Mouse (Mus musculus): ENCODE results near the gene Pfkl. TPM values are rescaled to one million over a fixed set of nuclear protein-coding genes. Genes with fewer than 3 reads are reported as not detected.
A peak's percentile ranks its signal among the peaks of the same experiment; 100 is the strongest.
"Not testable (repeated sequence)": the region's sequence is repeated elsewhere in the genome, so short reads cannot be mapped to it uniquely, and the experiment has no call there.

Pfkl gene
- polyA plus RNA-seq, 1 experiment from 2014 or later, result 171 TPM

- Histone ChIP-seq H3K36me3 (no peaks in the 10 kb centered on the region), H3K4me3 (no peak overlapping the region), H3K4me1 (no peaks in the 10 kb centered on the region), H3K9me3 (no peaks in the 10 kb centered on the region), H3K4me2 (no peak overlapping the region), H3K27ac (no peak overlapping the region), H3K27me3 (no peaks in the 10 kb centered on the region), H3K9ac (no peak overlapping the region)
- ATAC-seq (ENCODE audit: borderline replicate concordance, extremely low read depth, low FRiP score, low TSS enrichment), result no peak
- WGBS, result 83% methylated on average over 4 of the region's 4 CpGs
These were observed 27.3 kb upstream of the Pfkl start for GRCm38 (mm10) chr10:78037139-78037538.

- H3K4me3 ChIP-seq, result no peak overlapping the region
- H3K27ac ChIP-seq, result no peak overlapping the region
- no peak overlapping the region for H3K4me2 ChIP-seq
- H3K4me1 ChIP-seq, result no peaks in the 10 kb centered on the region
- no peak for ATAC-seq (ENCODE audit: borderline replicate concordance, extremely low read depth, low FRiP score, low TSS enrichment)
- H3K27me3 ChIP-seq, result no peaks in the 10 kb centered on the region
- H3K9ac ChIP-seq, result no peak overlapping the region
- H3K36me3 ChIP-seq, result no peaks in the 10 kb centered on the region
- no peaks in the 10 kb centered on the region for H3K9me3 ChIP-seq
- 78% methylated on average over 2 of the region's 2 CpGs for WGBS
These were observed 22.1 kb upstream of the Pfkl start for GRCm38 (mm10) chr10:78031987-78032386.

GRCm38 (mm10) chr10:78029080-78029479, 19.2 kb upstream of the Pfkl start:
- Histone ChIP-seq H3K36me3 (no peaks in the 10 kb centered on the region), H3K4me2 (no peak overlapping the region), H3K27me3 (no peaks in the 10 kb centered on the region), H3K9ac (no peak overlapping the region), H3K9me3 (no peaks in the 10 kb centered on the region), H3K4me1 (no peaks in the 10 kb centered on the region), H3K27ac (no peak overlapping the region), H3K4me3 (no peak overlapping the region)
- no peak for ATAC-seq (ENCODE audit: borderline replicate concordance, extremely low read depth, low FRiP score, low TSS enrichment)
- WGBS, result 88% methylated on average over 1 of the region's 1 CpGs

- 4% methylated on average over 5 of the region's 5 CpGs for WGBS
These were observed 18.2 kb upstream of the Pfkl start for GRCm38 (mm10) chr10:78028129-78028528.

GRCm38 (mm10) chr10:78025453-78025852, 15.6 kb upstream of the Pfkl start:
- not testable (repeated sequence) for H3K9ac ChIP-seq; H3K27me3 ChIP-seq; H3K9me3 ChIP-seq; H3K27ac ChIP-seq; H3K4me3 ChIP-seq; H3K36me3 ChIP-seq; H3K4me1 ChIP-seq; H3K4me2 ChIP-seq; ATAC-seq (ENCODE audit: borderline replicate concordance, extremely low read depth, low FRiP score, low TSS enrichment)
- 70% methylated on average over 6 of the region's 8 CpGs for WGBS

More at GRCm38 (mm10) chr10:78028129-78028528, 18.2 kb upstream of the Pfkl start:
- Histone ChIP-seq H3K27ac (no peak overlapping the region), H3K9ac (no peak overlapping the region), H3K4me1 (no peaks in the 10 kb centered on the region), H3K36me3 (no peaks in the 10 kb centered on the region), H3K4me2 (no peak overlapping the region), H3K9me3 (no peaks in the 10 kb centered on the region), H3K27me3 (no peaks in the 10 kb centered on the region), H3K4me3 (no peak overlapping the region)
- ATAC-seq (ENCODE audit: borderline replicate concordance, extremely low read depth, low FRiP score, low TSS enrichment), result peak; percentile 59; the same call in 1 of the 2 replicates

- H3K4me2 ChIP-seq; H3K27me3 ChIP-seq; H3K9me3 ChIP-seq; H3K4me3 ChIP-seq; ATAC-seq (ENCODE audit: borderline replicate concordance, extremely low read depth, low FRiP score, low TSS enrichment); H3K36me3 ChIP-seq; H3K27ac ChIP-seq; H3K4me1 ChIP-seq; H3K9ac ChIP-seq: not testable (repeated sequence)
- WGBS, result 95% methylated on average over 7 of the region's 11 CpGs
These were observed 10.1 kb upstream of the Pfkl start for GRCm38 (mm10) chr10:78019984-78020383.

- Histone ChIP-seq H3K27ac (no peak overlapping the region), H3K9ac (no peak overlapping the region), H3K9me3 (no peaks in the 10 kb centered on the region), H3K4me2 (no peak overlapping the region), H3K27me3 (no peaks in the 10 kb centered on the region), H3K4me3 (no peak overlapping the region), H3K36me3 (no peaks in the 10 kb centered on the region), H3K4me1 (0 out of 2 replicates have a peak, but pooled peaks cover 2% of the 10 kb centered on the region)
- 74% methylated on average over 4 of the region's 4 CpGs for WGBS
- ATAC-seq (ENCODE audit: borderline replicate concordance, extremely low read depth, low FRiP score, low TSS enrichment), result no peak
These were observed 9.4 kb upstream of the Pfkl start for GRCm38 (mm10) chr10:78019291-78019690.

- Histone ChIP-seq H3K4me1 (0 out of 2 replicates have a peak, but pooled peaks cover 2% of the 10 kb centered on the region), H3K9me3 (no peaks in the 10 kb centered on the region), H3K4me3 (peak overlapping the region; percentile 29), H3K9ac (no peak overlapping the region), H3K36me3 (no peaks in the 10 kb centered on the region), H3K27me3 (no peaks in the 10 kb centered on the region), H3K27ac (no peak overlapping the region), H3K4me2 (peak overlapping the region; percentile 58)
- WGBS, result 17% methylated on average over 19 of the region's 19 CpGs
- ATAC-seq (ENCODE audit: borderline replicate concordance, extremely low read depth, low FRiP score, low TSS enrichment), result peak; percentile 59; the same call in 1 of the 2 replicates
These were observed 8.9 kb upstream of the Pfkl start for GRCm38 (mm10) chr10:78018797-78019203.

- WGBS, result 64% methylated on average over 5 of the region's 5 CpGs
- no peak overlapping the region for H3K4me3 ChIP-seq
- no peak overlapping the region for H3K9ac ChIP-seq
- no peak overlapping the region for H3K27ac ChIP-seq
- ATAC-seq (ENCODE audit: borderline replicate concordance, extremely low read depth, low FRiP score, low TSS enrichment), result no peak
- H3K4me2 ChIP-seq, result no peak overlapping the region
- H3K4me1 ChIP-seq, result 0 out of 2 replicates have a peak, but pooled peaks cover 2% of the 10 kb centered on the region
- H3K27me3 ChIP-seq, result no peaks in the 10 kb centered on the region
- no peaks in the 10 kb centered on the region for H3K36me3 ChIP-seq
- H3K9me3 ChIP-seq, result no peaks in the 10 kb centered on the region
These were observed 6.5 kb upstream of the Pfkl start for GRCm38 (mm10) chr10:78016366-78016765.

- Histone ChIP-seq H3K9me3 (no peaks in the 10 kb centered on the region), H3K27me3 (no peaks in the 10 kb centered on the region), H3K36me3 (no peaks in the 10 kb centered on the region), H3K4me1 (peaks cover 5% of the 10 kb centered on the region), H3K4me3 (no peak overlapping the region), H3K4me2 (no peak overlapping the region), H3K9ac (no peak overlapping the region), H3K27ac (no peak overlapping the region)
- 91% methylated on average over 1 of the region's 1 CpGs for WGBS
- no peak for ATAC-seq (ENCODE audit: borderline replicate concordance, extremely low read depth, low FRiP score, low TSS enrichment)
These were observed 5.6 kb upstream of the Pfkl start for GRCm38 (mm10) chr10:78015489-78015888.

- Histone ChIP-seq H3K9me3 (no peaks in the 10 kb centered on the region), H3K27me3 (no peaks in the 10 kb centered on the region), H3K4me3 (no peak overlapping the region), H3K4me1 (peaks cover 17% of the 10 kb centered on the region), H3K27ac (no peak overlapping the region), H3K4me2 (no peak overlapping the region), H3K9ac (no peak overlapping the region), H3K36me3 (no peaks in the 10 kb centered on the region)
- no peak for ATAC-seq (ENCODE audit: borderline replicate concordance, extremely low read depth, low FRiP score, low TSS enrichment)
- WGBS, result 89% methylated on average over 18 of the region's 18 CpGs
These were observed 3.0 kb upstream of the Pfkl start for GRCm38 (mm10) chr10:78012661-78013495.

GRCm38 (mm10) chr10:78011116-78011515, 1.2 kb upstream of the Pfkl start:
- H3K9me3 ChIP-seq; H3K4me3 ChIP-seq; H3K27me3 ChIP-seq; H3K9ac ChIP-seq; H3K36me3 ChIP-seq; ATAC-seq (ENCODE audit: borderline replicate concordance, extremely low read depth, low FRiP score, low TSS enrichment); H3K27ac ChIP-seq; H3K4me2 ChIP-seq: not testable (repeated sequence)
- H3K4me1 ChIP-seq, result peaks cover 32% of the 10 kb centered on the region
- 91% methylated on average over 5 of the region's 5 CpGs for WGBS
